Mouse (Mus musculus): ENCODE results near the gene Clk1.

Gene Clk1

GRCm38 (mm10) chr1:58423371-58424248 is at the start of gene Clk1:
Gene Clk1, minus strand, starts transcription at chr1:58424066.
- DNase-seq: peak; percentile 99

- no peak for DNase-seq
Observed at GRCm38 (mm10) chr1:58465561-58465960, 41.7 kb upstream of the Clk1 start.

GRCm38 (mm10) chr1:58465042-58465441 is 41.2 kb upstream of the Clk1 start:
- no peak for DNase-seq

- DNase-seq: peak; percentile 27
Observed at GRCm38 (mm10) chr1:58463935-58464334, 40.1 kb upstream of the Clk1 start.

- DNase-seq: no peak
Observed at GRCm38 (mm10) chr1:58460566-58460965, 36.7 kb upstream of the Clk1 start.

- DNase-seq: peak; percentile 62
Observed at GRCm38 (mm10) chr1:58458867-58459266, 35.0 kb upstream of the Clk1 start.

GRCm38 (mm10) chr1:58458175-58458574 is 34.3 kb upstream of the Clk1 start:
- no peak for DNase-seq

GRCm38 (mm10) chr1:58454316-58454715 is 30.4 kb upstream of the Clk1 start:
- DNase-seq: no peak

- no peak for DNase-seq
Observed at GRCm38 (mm10) chr1:58448396-58448795, 24.5 kb upstream of the Clk1 start.

GRCm38 (mm10) chr1:58447766-58448165 is 23.9 kb upstream of the Clk1 start:
- peak; percentile 24 for DNase-seq

- DNase-seq: no peak
Observed at GRCm38 (mm10) chr1:58445861-58446260, 22.0 kb upstream of the Clk1 start.

- peak; percentile 89 for DNase-seq
Observed at GRCm38 (mm10) chr1:58445143-58445722, 21.4 kb upstream of the Clk1 start, which contains the start of the genes Nif3l1 and Ppil3. Gene Nif3l1, plus strand, starts transcription at chr1:58445151. Gene Ppil3, minus strand, starts transcription at chr1:58445486.

GRCm38 (mm10) chr1:58444691-58445090 is 20.8 kb upstream of the Clk1 start:
- no peak for DNase-seq

GRCm38 (mm10) chr1:58424551-58424950 is 685 bp upstream of the Clk1 start:
- DNase-seq: no peak

GRCm38 (mm10) chr1:58422879-58423278 is 987 bp downstream of the Clk1 start:
- peak; percentile 60 for DNase-seq

- peak; percentile 14 for DNase-seq
Observed at GRCm38 (mm10) chr1:58420961-58421360, 2.9 kb downstream of the Clk1 start.

GRCm38 (mm10) chr1:58420032-58420431 is 3.8 kb downstream of the Clk1 start:
- no peak for DNase-seq

- DNase-seq: no peak
Observed at GRCm38 (mm10) chr1:58416048-58416447, 7.8 kb downstream of the Clk1 start.

GRCm38 (mm10) chr1:58415442-58415841 is 8.4 kb downstream of the Clk1 start:
- DNase-seq: no peak

GRCm38 (mm10) chr1:58410776-58411175 is 13.1 kb downstream of the Clk1 start:
- DNase-seq: no peak

- DNase-seq: no peak
Observed at GRCm38 (mm10) chr1:58410198-58410588, 13.7 kb downstream of the Clk1 start.

GRCm38 (mm10) chr1:58409553-58410197 is 14.2 kb downstream of the Clk1 start:
- no peak for DNase-seq

GRCm38 (mm10) chr1:58408141-58408540 is 15.7 kb downstream of the Clk1 start:
- DNase-seq: no peak

GRCm38 (mm10) chr1:58407321-58407720 is 16.5 kb downstream of the Clk1 start:
- DNase-seq: no peak
